Mouse (Mus musculus): ENCODE data around the gene Ganab.

The Ganab gene

GRCm38 (mm10) chr19:8929224-8930088, 31.6 kb downstream of the Ganab start, which contains the start of the genes Rom1 and Eml3:
Gene Rom1, minus strand, starts transcription at chr19:8929356.
Gene Eml3, plus strand, starts transcription at chr19:8929552.
- DNase-seq (ENCODE audit: low read depth, low spot score), result no peak

GRCm38 (mm10) chr19:8930117-8930516, 32.2 kb downstream of the Ganab start:
- no peak for DNase-seq (ENCODE audit: low read depth, low spot score)

- no peak for DNase-seq (ENCODE audit: low read depth, low spot score)
Measured at GRCm38 (mm10) chr19:8930771-8931170, 32.9 kb downstream of the Ganab start.

GRCm38 (mm10) chr19:8936736-8937135, 38.9 kb downstream of the Ganab start:
- no peak for DNase-seq (ENCODE audit: low read depth, low spot score)

- DNase-seq (ENCODE audit: low read depth, low spot score), result no peak
Measured at GRCm38 (mm10) chr19:8940526-8941133, 42.8 kb downstream of the Ganab start.

- DNase-seq (ENCODE audit: low read depth, low spot score), result no peak
Measured at GRCm38 (mm10) chr19:8941136-8941514, 43.3 kb downstream of the Ganab start.

GRCm38 (mm10) chr19:8941515-8942217, 43.8 kb downstream of the Ganab start, which contains the start of gene Mta2:
Gene Mta2, plus strand, starts transcription at chr19:8941875.
- DNase-seq (ENCODE audit: low read depth, low spot score), result peak; percentile 92

GRCm38 (mm10) chr19:8942276-8942964, 44.5 kb downstream of the Ganab start:
- no peak for DNase-seq (ENCODE audit: low read depth, low spot score)

- no peak for DNase-seq (ENCODE audit: low read depth, low spot score)
Measured at GRCm38 (mm10) chr19:8943047-8943446, 45.2 kb downstream of the Ganab start.

GRCm38 (mm10) chr19:8944062-8944461, 46.2 kb downstream of the Ganab start:
- DNase-seq (ENCODE audit: low read depth, low spot score), result no peak

- no peak for DNase-seq (ENCODE audit: low read depth, low spot score)
Measured at GRCm38 (mm10) chr19:8944750-8945149, 46.9 kb downstream of the Ganab start.

GRCm38 (mm10) chr19:8945251-8945650, 47.4 kb downstream of the Ganab start:
- no peak for DNase-seq (ENCODE audit: low read depth, low spot score)

GRCm38 (mm10) chr19:8946929-8947328, 49.1 kb downstream of the Ganab start:
- no peak for DNase-seq (ENCODE audit: low read depth, low spot score)

GRCm38 (mm10) chr19:8950190-8950589, 52.3 kb downstream of the Ganab start:
- no peak for DNase-seq (ENCODE audit: low read depth, low spot score)

GRCm38 (mm10) chr19:8952241-8952640, 54.4 kb downstream of the Ganab start:
- DNase-seq (ENCODE audit: low read depth, low spot score), result no peak

GRCm38 (mm10) chr19:8953135-8954039, 55.5 kb downstream of the Ganab start, which contains the start of gene Tut1:
Gene Tut1, plus strand, starts transcription at chr19:8953847.
- peak; percentile 97 for DNase-seq (ENCODE audit: low read depth, low spot score)

GRCm38 (mm10) chr19:8954171-8954570, 56.3 kb downstream of the Ganab start:
- DNase-seq (ENCODE audit: low read depth, low spot score), result no peak

GRCm38 (mm10) chr19:8962256-8962655, 64.4 kb downstream of the Ganab start:
- DNase-seq (ENCODE audit: low read depth, low spot score), result no peak

- DNase-seq (ENCODE audit: low read depth, low spot score), result no peak
Measured at GRCm38 (mm10) chr19:8965075-8965474, 67.2 kb downstream of the Ganab start.

- DNase-seq (ENCODE audit: low read depth, low spot score), result no peak
Measured at GRCm38 (mm10) chr19:8965771-8966170, 67.9 kb downstream of the Ganab start.

GRCm38 (mm10) chr19:8966198-8966589, 68.3 kb downstream of the Ganab start:
- no peak for DNase-seq (ENCODE audit: low read depth, low spot score)
